21 mouse cellular contexts compared by ENCODE assay signal in the genomic region with DNA sequence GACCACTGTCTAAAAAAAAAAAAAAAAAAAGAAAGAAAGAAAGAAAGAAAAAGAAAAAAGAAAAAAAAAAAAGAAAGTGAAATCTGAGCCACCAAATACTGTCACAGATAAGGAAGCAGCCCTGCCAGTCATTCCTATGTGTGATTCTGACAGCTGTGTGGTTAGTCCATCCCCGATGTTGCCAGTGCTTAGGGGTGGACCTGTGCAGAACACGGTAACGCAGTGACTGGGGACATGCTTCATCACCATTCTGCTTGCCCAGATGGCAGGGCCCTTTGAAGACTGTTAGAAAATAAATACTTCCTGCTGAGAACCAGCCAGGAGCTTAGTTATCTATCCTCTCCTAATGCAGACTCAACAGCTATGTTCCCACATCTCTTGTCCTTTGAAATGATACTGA.
"Had no signal": no experiment of that assay in that cellular context is flagged by ENCODE, and none has a peak within 500 bp of the region (broad histone marks: within the 10 kb centered on the region; RNA-seq: fewer than 3 reads in every experiment).

No protein-coding gene starts in this region.

- DNase-seq: cerebellum, adult 2 months; cerebellum, adult 8-10 months; cerebellum, adult 9-10 months; cerebellum, adult 9-11 months; cerebellum, postnatal 10 days; cerebellum, postnatal 14 days; cerebellum, postnatal 25 days; cerebellum, postnatal 36 days; forebrain, postnatal 0 days; gastrocnemius, adult 2 months; gastrocnemius, postnatal 10 days; gastrocnemius, postnatal 14 days; gastrocnemius, postnatal 25 days; gastrocnemius, postnatal 36 days; heart, adult 11 months; heart, adult 18-20 months; heart, adult 2 months had no signal

- ATAC-seq: forebrain, embryonic 13.5 days; forebrain, embryonic 14.5 days; forebrain, embryonic 15.5 days; forebrain, embryonic 16.5 days; forebrain, postnatal 0 days had no signal
